Comparison of ENCODE assay signal across 9 mouse cellular contexts in genomic region chr5:24424004-24424781, GRCm38 (mm10). TPM values are rescaled to one million over a fixed set of nuclear protein-coding genes. Genes with fewer than 3 reads are reported as not detected.
DNase-seq lines count a peak whose midpoint lies in the region; ATAC-seq and TF ChIP-seq lines count a peak whose summit lies in the region.
"Had no signal": no experiment of that assay in that cellular context is flagged by ENCODE, and none has a peak within 500 bp of the region (broad histone marks: within the 10 kb centered on the region; RNA-seq: fewer than 3 reads in every experiment).

No protein-coding gene starts in this region.

- peak in 1 of 2 experiments; percentile 54; a peak in 2 of 4 replicates for TF ChIP-seq POLR2A in MEL (IDR thresholded peaks at IDR 0.05; ENCODE audit: control insufficient read depth in 1 of 2, insufficient read depth in 1 of 2, low read depth in 1 of 2, low read length in 2 of 2, poor library complexity in 1 of 2)
- TF ChIP-seq POLR2A in embryonic fibroblast, embryonic 13.5 days (IDR thresholded peaks at IDR 0.05; ENCODE audit: low read depth, low read length), result no peak; the same call in 1 of the 2 replicates

- WGBS in midbrain, embryonic 16.5 days, result 14% methylated on average over 21 of the region's 21 CpGs

- peak overlapping the region; percentile 78 for H3K9ac ChIP-seq in MEL (ENCODE audit: control insufficient read depth, low read depth, low read length, poor library complexity, severe bottlenecking)
- H3K9ac ChIP-seq in midbrain, embryonic 16.5 days (ENCODE audit: low read depth, low read length), result peak overlapping the region; percentile 72

- H3K4me2 ChIP-seq in midbrain, embryonic 16.5 days (ENCODE audit: low read length), result peak overlapping the region; percentile 94

- TF ChIP-seq RAD21 in MEL (IDR thresholded peaks at IDR 0.05; ENCODE audit: low read depth, low read length), result no peak

- peaks cover 6 to 22% of the 10 kb centered on the region in 2 experiments for H3K4me1 ChIP-seq in MEL (ENCODE audit: control insufficient read depth in 1 of 2, insufficient read depth in 2 of 2, low read length in 2 of 2)
- H3K4me1 ChIP-seq in embryonic fibroblast, embryonic 13.5 days (ENCODE audit: control insufficient read depth, insufficient read depth, low read length), result peaks cover 4% of the 10 kb centered on the region
- peaks cover 30% of the 10 kb centered on the region for H3K4me1 ChIP-seq in midbrain, embryonic 16.5 days (ENCODE audit: control insufficient read depth, insufficient read depth, low read length)

- no peak; a peak in 1 of 4 replicates for TF ChIP-seq EP300 in MEL (IDR thresholded peaks at IDR 0.05; ENCODE audit: low read depth in 1 of 2, low read length in 2 of 2)

- peaks cover 14% of the 10 kb centered on the region for H3K79me2 ChIP-seq in MEL (ENCODE audit: control insufficient read depth, insufficient read depth, low read length, poor library complexity)

- no peaks in the 10 kb centered on the region for H3K27me3 ChIP-seq in MEL (ENCODE audit: control insufficient read depth in 1 of 2, insufficient read depth in 2 of 2, low read length in 2 of 2)
- no peaks in the 10 kb centered on the region; the same call in 1 of the 2 replicates for H3K27me3 ChIP-seq in midbrain, embryonic 16.5 days (ENCODE audit: control insufficient read depth, insufficient read depth, low read depth, low read length)

- DNase-seq in layer of hippocampus, adult 2 months (ENCODE audit: low spot score in 2 of 2), result no peak
- no peak for DNase-seq in layer of hippocampus, postnatal 25 days (ENCODE audit: extremely low spot score in 1 of 2, low spot score in 1 of 2)
- DNase-seq in MEL (ENCODE audit: low read depth, low spot score), result peak; percentile 71
- peak; percentile 43 for DNase-seq in kidney, postnatal 10 days
- DNase-seq in frontal cortex, postnatal 14 days (ENCODE audit: low spot score in 2 of 2), result no peak
- no peak for DNase-seq in urinary bladder, adult 2 months (ENCODE audit: low spot score)

- peaks cover 0 to 17% of the 10 kb centered on the region in 2 experiments; a peak in 2 of 4 replicates for H3K36me3 ChIP-seq in MEL (ENCODE audit: control insufficient read depth in 1 of 2, insufficient read depth in 2 of 2, low read length in 2 of 2)
- peaks cover 11% of the 10 kb centered on the region; the same call in 1 of the 2 replicates for H3K36me3 ChIP-seq in midbrain, embryonic 16.5 days (ENCODE audit: control insufficient read depth, insufficient read depth, low read length)

- TF ChIP-seq CTCF in layer of hippocampus, adult 2 months (conservative IDR thresholded peaks at IDR 0.05), result no peak
- TF ChIP-seq CTCF in MEL (IDR thresholded peaks at IDR 0.05 in 2 of 3, conservative IDR thresholded peaks at IDR 0.05 in 1 of 3; ENCODE audit: control insufficient read depth in 1 of 3, insufficient read depth in 1 of 3, low read depth in 2 of 3, low read length in 3 of 3, poor library complexity in 1 of 3, severe bottlenecking in 1 of 3), result no peak
- TF ChIP-seq CTCF in embryonic fibroblast, embryonic 13.5 days (IDR thresholded peaks at IDR 0.05; ENCODE audit: borderline replicate concordance, insufficient read depth, low read length), result no peak

- no peaks in the 10 kb centered on the region for H3K9me3 ChIP-seq in MEL (replicated peaks; ENCODE audit: insufficient read depth, low read length)
- no peaks in the 10 kb centered on the region for H3K9me3 ChIP-seq in midbrain, embryonic 16.5 days (replicated peaks; ENCODE audit: control insufficient read depth, low read length, poor library complexity, severe bottlenecking)

- H3K27ac ChIP-seq in layer of hippocampus, adult 2 months, result peak overlapping the region; percentile 96
- H3K27ac ChIP-seq in MEL (ENCODE audit: control insufficient read depth, low read depth, low read length), result peak overlapping the region; percentile 60
- peak overlapping the region; percentile 84 for H3K27ac ChIP-seq in embryonic fibroblast, embryonic 13.5 days (ENCODE audit: insufficient read depth, low read length)
- peak overlapping the region; percentile 94 for H3K27ac ChIP-seq in midbrain, embryonic 16.5 days (ENCODE audit: low read length)

- no peak; the same call in 1 of the 2 replicates for ATAC-seq in midbrain, embryonic 16.5 days

- peak overlapping the region; percentile 95 for H3K4me3 ChIP-seq in layer of hippocampus, adult 2 months
- H3K4me3 ChIP-seq in MEL (ENCODE audit: control insufficient read depth in 1 of 2, insufficient read depth in 1 of 2, low read depth in 2 of 2, low read length in 2 of 2), result peak overlapping the region; percentile 59 to 70
- H3K4me3 ChIP-seq in embryonic fibroblast, embryonic 13.5 days (ENCODE audit: insufficient read depth, low read length), result peak overlapping the region; percentile 39
- peak overlapping the region; percentile 68 for H3K4me3 ChIP-seq in midbrain, embryonic 16.5 days (ENCODE audit: low read depth, low read length)

TF ChIP-seq in MEL, 35 proteins besides CTCF, POLR2A, EP300 and RAD21 (continues in another document):
- TF ChIP-seq SIN3A (IDR thresholded peaks at IDR 0.05; ENCODE audit: low read length) (peak; percentile 75), MYB (IDR thresholded peaks at IDR 0.05; ENCODE audit: low read depth, low read length) (peak; percentile 62; the same call in 1 of the 2 replicates), HCFC1 (IDR thresholded peaks at IDR 0.05; ENCODE audit: low read depth, low read length) (no peak), TCF12 (IDR thresholded peaks at IDR 0.05; ENCODE audit: low read depth, low read length) (no peak), MYC (IDR thresholded peaks at IDR 0.05; ENCODE audit: low read depth, low read length) (peak; percentile 85), MXI1 (IDR thresholded peaks at IDR 0.05; ENCODE audit: low read depth, low read length) (peak; percentile 93), POLR2AphosphoS2 (IDR thresholded peaks at IDR 0.05; ENCODE audit: low read length) (peak; percentile 55), ELF1 (IDR thresholded peaks at IDR 0.05; ENCODE audit: low read depth, low read length) (no peak), POLR2AphosphoS5 (IDR thresholded peaks at IDR 0.05; ENCODE audit: borderline replicate concordance, low read depth, low read length) (no peak), GABPA (IDR thresholded peaks at IDR 0.05; ENCODE audit: low read depth, low read length) (no peak), USF1 (IDR thresholded peaks at IDR 0.05; ENCODE audit: low read depth, low read length) (peak; percentile 11; the same call in 1 of the 2 replicates), RCOR1 (IDR thresholded peaks at IDR 0.05; ENCODE audit: low read depth, low read length) (peak; percentile 46; the same call in 1 of the 2 replicates), TBP (IDR thresholded peaks at IDR 0.05; ENCODE audit: low read depth, low read length) (no peak)

RNA-seq across cellular contexts. Expression of gene Slc4a2, which starts 0.6 kb away (rescaled TPM):
- total RNA-seq in layer of hippocampus, adult 2 months (2021), result 10 to 100 TPM; 32.5 to 37.6 TPM
- 10 to 100 TPM; 31.7 to 34.4 TPM for total RNA-seq in layer of hippocampus, postnatal 25 days (2021)
- 20.1 and 20.9 TPM in 2 replicates for total RNA-seq in MEL (2012; rRNA removed)
- polyA plus RNA-seq in MEL (2012; ENCODE audit: insufficient read depth in 1 of 2, insufficient read length in 2 of 2, low read depth in 1 of 2, low replicate concordance in 2 of 2, missing spikeins in 1 of 2), result 10 to 100 TPM in 1 of 2 experiments, not detected in 1; 56.3 TPM
- polyA plus RNA-seq in embryonic fibroblast, embryonic 13.5 days (2011; ENCODE audit: insufficient read length, low read depth, missing spikeins), result 59.0 and 69.3 TPM in 2 replicates
- polyA plus RNA-seq in midbrain, embryonic 16.5 days (2015; fragmentation: Nextera tagmentation; extraction: Ambion mirVana), result 22.2 and 23.7 TPM in 2 replicates
- polyA plus RNA-seq in urinary bladder, adult 2 months (2012; rRNA removed), result 61.6 and 63.0 TPM in 2 replicates

RNA-seq across cellular contexts. Expression of gene Cdk5, which starts 0.9 kb away (rescaled TPM):
- total RNA-seq in layer of hippocampus, adult 2 months (2021), result 100 to 1,000 TPM; 118 to 136 TPM
- total RNA-seq in layer of hippocampus, postnatal 25 days (2021), result 100 to 1,000 TPM; 126 to 130 TPM
- total RNA-seq in MEL (2012; rRNA removed), result 18.2 and 24.8 TPM in 2 replicates
- 10 to 100 TPM in 1 of 2 experiments, not detected in 1; 82.6 TPM for polyA plus RNA-seq in MEL (2012; ENCODE audit: insufficient read depth in 1 of 2, insufficient read length in 2 of 2, low read depth in 1 of 2, low replicate concordance in 2 of 2, missing spikeins in 1 of 2)
- polyA plus RNA-seq in embryonic fibroblast, embryonic 13.5 days (2011; ENCODE audit: insufficient read length, low read depth, missing spikeins), result 70.7 and 76.7 TPM in 2 replicates
- polyA plus RNA-seq in midbrain, embryonic 16.5 days (2015; fragmentation: Nextera tagmentation; extraction: Ambion mirVana), result 130 and 149 TPM in 2 replicates
- 61.4 and 77.8 TPM in 2 replicates for polyA plus RNA-seq in urinary bladder, adult 2 months (2012; rRNA removed)

RNA-seq across cellular contexts. Expression of gene Asic3, which starts 11.0 kb away (rescaled TPM):
- under 1 TPM; 0.20 to 0.39 TPM for total RNA-seq in layer of hippocampus, adult 2 months (2021)
- under 1 TPM in 1 of 2 experiments, not detected in 1; 0.30 TPM for total RNA-seq in layer of hippocampus, postnatal 25 days (2021)
- 0.04 TPM in 1 of 2 replicates, not detected in the other for total RNA-seq in MEL (2012; rRNA removed)
- polyA plus RNA-seq in MEL (2012; ENCODE audit: insufficient read depth in 1 of 2, insufficient read length in 2 of 2, low read depth in 1 of 2, low replicate concordance in 2 of 2, missing spikeins in 1 of 2), result under 1 TPM in 1 of 2 experiments, not detected in 1; 0.35 TPM
- 2.3 and 3.5 TPM in 2 replicates for polyA plus RNA-seq in embryonic fibroblast, embryonic 13.5 days (2011; ENCODE audit: insufficient read length, low read depth, missing spikeins)
- polyA plus RNA-seq in midbrain, embryonic 16.5 days (2015; fragmentation: Nextera tagmentation; extraction: Ambion mirVana), result 0.24 TPM in 1 of 2 replicates, not detected in the other
- polyA plus RNA-seq in urinary bladder, adult 2 months (2012; rRNA removed), result 0.29 and 0.50 TPM in 2 replicates
- total RNA-seq: common myeloid progenitor, adult 5-6 weeks had no signal

RNA-seq across cellular contexts. Expression of gene Fastk, which starts 20.9 kb away (rescaled TPM):
- 100 to 1,000 TPM; 127 to 130 TPM for total RNA-seq in layer of hippocampus, adult 2 months (2021)
- 100 to 1,000 TPM; 119 to 121 TPM for total RNA-seq in layer of hippocampus, postnatal 25 days (2021)
- 87.6 and 111 TPM in 2 replicates for total RNA-seq in MEL (2012; rRNA removed)
- polyA plus RNA-seq in MEL (2012; ENCODE audit: insufficient read depth in 1 of 2, insufficient read length in 2 of 2, low read depth in 1 of 2, low replicate concordance in 2 of 2, missing spikeins in 1 of 2), result 100 to 1,000 TPM; 228 to 273 TPM
- polyA plus RNA-seq in embryonic fibroblast, embryonic 13.5 days (2011; ENCODE audit: insufficient read length, low read depth, missing spikeins), result 63.3 and 91.1 TPM in 2 replicates
- 93.0 and 96.2 TPM in 2 replicates for polyA plus RNA-seq in midbrain, embryonic 16.5 days (2015; fragmentation: Nextera tagmentation; extraction: Ambion mirVana)
- 134 and 154 TPM in 2 replicates for polyA plus RNA-seq in urinary bladder, adult 2 months (2012; rRNA removed)

RNA-seq across cellular contexts. Expression of gene Tmub1, which starts 23.5 kb away (rescaled TPM):
- total RNA-seq in layer of hippocampus, adult 2 months (2021), result 10 to 100 TPM; 22.2 to 22.5 TPM
- 10 to 100 TPM; 21.2 to 27.2 TPM for total RNA-seq in layer of hippocampus, postnatal 25 days (2021)
- total RNA-seq in MEL (2012; rRNA removed), result 16.4 and 17.8 TPM in 2 replicates
- polyA plus RNA-seq in MEL (2012; ENCODE audit: insufficient read depth in 1 of 2, insufficient read length in 2 of 2, low read depth in 1 of 2, low replicate concordance in 2 of 2, missing spikeins in 1 of 2), result 10 to 100 TPM in 1 of 2 experiments, not detected in 1; 36.0 TPM
- polyA plus RNA-seq in embryonic fibroblast, embryonic 13.5 days (2011; ENCODE audit: insufficient read length, low read depth, missing spikeins), result 5.9 and 9.8 TPM in 2 replicates
- polyA plus RNA-seq in midbrain, embryonic 16.5 days (2015; fragmentation: Nextera tagmentation; extraction: Ambion mirVana), result 60.1 and 63.2 TPM in 2 replicates
- polyA plus RNA-seq in urinary bladder, adult 2 months (2012; rRNA removed), result 24.5 TPM in 2 replicates

Comparison
In these comparisons a context has a peak if more than half of its experiments do, and no peak if none do; other contexts are left out.
1. DNase-seq: peak in MEL (single experiment) and kidney, postnatal 10 days (single experiment); none in layer of hippocampus, adult 2 months (0 of 2), layer of hippocampus, postnatal 25 days (0 of 2), frontal cortex, postnatal 14 days (0 of 2) and urinary bladder, adult 2 months (single experiment).
2. H3K4me3 ChIP-seq: peak in every context shown above with its lines; median percentile 95 in layer of hippocampus, adult 2 months; 68 in midbrain, embryonic 16.5 days; 64 in MEL; 39 in embryonic fibroblast, embryonic 13.5 days.
3. Peak in every context shown above with its lines, with median percentiles within 50 percentile points of each other: H3K27ac ChIP-seq.